Mouse (Mus musculus): ENCODE measurements around the gene Pepd.

GRCm38 (mm10) chr7:34933142-34933541 lies 21.0 kb downstream of the Pepd start:
- TF ChIP-seq ZNF384 (IDR thresholded peaks at IDR 0.05; ENCODE audit: low read depth, low read length) (no peak), ZC3H11A (IDR thresholded peaks at IDR 0.05; ENCODE audit: borderline replicate concordance, low read depth, low read length) (no peak)

Measured in ES-E14 (cell line).